Mouse (Mus musculus) limb, embryonic 13.5 days (tissue): ENCODE data around the gene Ptcd3. TPM values are rescaled to one million over a fixed set of nuclear protein-coding genes. Genes with fewer than 3 reads are reported as not detected.
A peak's percentile ranks its signal among the peaks of the same experiment; 100 is the strongest.
"Not testable (repeated sequence)": the region's sequence is repeated elsewhere in the genome, so short reads cannot be mapped to it uniquely, and the experiment has no call there.

Source experiments
- ATAC-seq: fragments of 200-750 bp; cut with Nextera tagmentation; 2 replicates; pipeline ENCODE4 v1.8.0; 2017; ENCODE audit warnings: low read depth, moderate number of reproducible peaks, moderate TSS enrichment; ENCODE audit not compliant: low FRiP score
- H3K27ac ChIP-seq: fragments of 300-500 bp; sonication (generic); 2 replicates; pipeline ENCODE4 v1.5.1; 2015; ENCODE audit warnings: inconsistent platforms, mild to moderate bottlenecking, moderate library complexity
- H3K27me3 ChIP-seq: fragments of 300-500 bp; sonication (generic); 2 replicates; pipeline ENCODE4 v1.6.1; 2015; ENCODE audit warnings: mild to moderate bottlenecking, inconsistent platforms
- H3K36me3 ChIP-seq: fragments of 300-500 bp; sonication (generic); 2 replicates; pipeline ENCODE4 v1.6.1; 2015; ENCODE audit warnings: inconsistent platforms, mild to moderate bottlenecking, moderate library complexity
- H3K4me1 ChIP-seq: fragments of 300-500 bp; sonication (generic); 2 replicates; pipeline ENCODE4 v1.6.1; 2015; ENCODE audit warnings: inconsistent platforms
- H3K4me2 ChIP-seq: fragments of 300-500 bp; sonication (generic); replicated peaks from 2 replicates; pipeline ENCODE4 v1.6.1; 2015; ENCODE audit warnings: inconsistent platforms, mild to moderate bottlenecking, moderate library complexity
- H3K4me3 ChIP-seq: fragments of 300-500 bp; sonication (generic); 2 replicates; pipeline ENCODE4 v1.5.1; 2015; ENCODE audit warnings: moderate library complexity, mild to moderate bottlenecking, inconsistent platforms
- H3K9ac ChIP-seq: fragments of 300-500 bp; sonication (generic); 2 replicates; pipeline ENCODE4 v1.6.1; 2015; ENCODE audit warnings: mild to moderate bottlenecking, inconsistent platforms
- H3K9me3 ChIP-seq: fragments of 300-500 bp; sonication (generic); 2 replicates; pipeline ENCODE4 v1.6.1; 2016; ENCODE audit warnings: inconsistent platforms
- WGBS: fragments of 180-500 bp; shearing (Covaris S2); methylation state at CpG from one replicate; pipeline ENCODE4 v1.1.7; 2015; 5-methylcytosine and 5-hydroxymethylcytosine counted together
- polyA plus RNA-seq: library from polyadenylated mRNA; unstranded; fragments of >200 nt; fragmentation: Nextera tagmentation; extraction: Ambion mirVana; gene quantifications from 2 replicates; pipeline ENCODE4 v1.2.1, GENCODE M21; 2015

The Ptcd3 gene
- polyA plus RNA-seq, 1 experiment from 2014 or later: 110 TPM

DNA sequence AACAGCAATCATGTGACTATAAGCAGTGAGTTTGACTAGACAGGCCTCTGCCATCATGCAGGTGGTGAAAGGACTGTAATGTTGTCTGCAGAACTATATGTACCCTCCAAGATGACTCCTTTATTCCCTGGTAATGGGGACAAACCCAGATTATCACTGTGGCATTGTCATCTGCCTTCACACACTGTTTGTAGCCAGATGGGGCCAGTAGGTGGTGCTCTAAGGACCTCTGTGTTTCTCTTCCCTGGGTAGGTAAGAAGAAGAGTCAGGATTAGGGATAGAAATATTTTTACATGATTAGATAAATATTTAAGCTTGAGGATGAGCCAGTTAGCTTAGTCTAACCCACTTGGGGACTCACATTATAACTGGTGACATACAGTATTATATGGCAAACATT lies 19.4 kb upstream of the Ptcd3 start:
- Histone ChIP-seq H3K4me1 (no peaks in the 10 kb centered on the region), H3K9me3 (no peaks in the 10 kb centered on the region), H3K27me3 (no peaks in the 10 kb centered on the region), H3K36me3 (peaks cover 90% of the 10 kb centered on the region), H3K4me2 (no peak overlapping the region), H3K4me3 (no peak overlapping the region), H3K27ac (no peak overlapping the region), H3K9ac (no peak overlapping the region)
- ATAC-seq: no peak

DNA sequence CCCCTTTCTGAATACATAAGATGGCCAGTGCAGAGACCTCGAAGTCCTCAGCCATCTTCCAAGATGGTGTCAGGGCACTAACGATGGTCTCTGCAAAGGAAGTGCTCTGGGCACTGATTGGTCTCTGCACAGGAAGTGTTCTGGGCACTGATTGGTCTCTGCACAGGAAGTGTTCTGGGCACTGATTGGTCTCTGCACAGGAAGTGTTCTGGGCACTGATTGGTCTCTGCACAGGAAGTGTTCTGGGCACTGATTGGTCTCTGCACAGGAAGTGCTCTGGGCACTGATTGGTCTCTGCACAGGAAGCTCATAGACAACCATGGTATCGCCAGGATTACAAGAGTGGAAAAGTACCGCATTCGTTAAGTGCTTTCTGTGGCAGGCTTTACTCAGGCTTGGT lies 16.7 kb upstream of the Ptcd3 start:
- H3K36me3 ChIP-seq: peaks cover 90% of the 10 kb centered on the region
- 93% methylated on average over 5 of the region's 5 CpGs for WGBS
- H3K9ac ChIP-seq, H3K4me1 ChIP-seq, H3K27me3 ChIP-seq, H3K27ac ChIP-seq, H3K4me2 ChIP-seq, H3K9me3 ChIP-seq, ATAC-seq, H3K4me3 ChIP-seq: not testable (repeated sequence)

DNA sequence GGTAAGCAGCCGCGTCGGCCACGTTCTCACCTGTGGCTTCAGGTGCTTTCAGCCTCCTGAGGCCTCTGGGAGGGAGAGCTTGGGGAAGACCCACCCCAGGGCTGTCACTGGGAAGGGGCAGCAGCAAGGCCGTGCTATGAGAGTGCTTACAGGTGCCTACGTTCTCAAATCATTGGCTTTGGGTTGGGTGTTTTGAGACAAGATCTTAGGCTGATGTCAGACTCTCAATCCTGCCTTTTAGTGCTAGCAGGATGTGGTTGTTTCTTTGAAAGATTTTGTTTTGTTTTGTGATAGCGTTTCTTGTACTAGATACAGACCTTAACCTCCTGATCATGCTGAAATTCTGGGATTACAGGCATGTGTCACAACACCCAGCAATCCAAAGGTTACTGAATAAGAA lies 12.2 kb upstream of the Ptcd3 start:
- WGBS: 96% methylated on average over 7 of the region's 7 CpGs
- Histone ChIP-seq H3K36me3 (peaks cover 95% of the 10 kb centered on the region), H3K27ac (no peak overlapping the region), H3K4me2 (no peak overlapping the region), H3K9ac (no peak overlapping the region), H3K27me3 (no peaks in the 10 kb centered on the region), H3K4me3 (no peak overlapping the region), H3K9me3 (no peaks in the 10 kb centered on the region), H3K4me1 (no peaks in the 10 kb centered on the region)
- no peak for ATAC-seq

- ATAC-seq: no peak
- no peak overlapping the region for H3K9ac ChIP-seq
- no peaks in the 10 kb centered on the region for H3K27me3 ChIP-seq
- peaks cover 26% of the 10 kb centered on the region for H3K4me1 ChIP-seq
- H3K27ac ChIP-seq: no peak overlapping the region
- H3K4me3 ChIP-seq: no peak overlapping the region
- peaks cover 30% of the 10 kb centered on the region for H3K36me3 ChIP-seq
- WGBS: 93% methylated on average over 5 of the region's 5 CpGs
- H3K4me2 ChIP-seq: no peak overlapping the region
- no peaks in the 10 kb centered on the region for H3K9me3 ChIP-seq
Measured at GRCm38 (mm10) chr6:71911686-71912450, 3.3 kb upstream of the Ptcd3 start.

GRCm38 (mm10) chr6:71909840-71910239 lies 1.3 kb upstream of the Ptcd3 start:
- H3K4me2 ChIP-seq: peak overlapping the region; percentile 88
- H3K27me3 ChIP-seq: no peaks in the 10 kb centered on the region
- no peak for ATAC-seq
- H3K36me3 ChIP-seq: peaks cover 23% of the 10 kb centered on the region
- WGBS: 77% methylated on average over 6 of the region's 6 CpGs
- peak overlapping the region; percentile 80 for H3K4me3 ChIP-seq
- H3K9me3 ChIP-seq: no peaks in the 10 kb centered on the region
- no peak overlapping the region for H3K9ac ChIP-seq
- H3K4me1 ChIP-seq: peaks cover 29% of the 10 kb centered on the region
- H3K27ac ChIP-seq: no peak overlapping the region

GRCm38 (mm10) chr6:71909384-71909783 lies 834 bp upstream of the Ptcd3 start:
- Histone ChIP-seq H3K9me3 (no peaks in the 10 kb centered on the region), H3K27ac (peak overlapping the region; percentile 69; the same call in 1 of the 2 replicates), H3K4me1 (peaks cover 29% of the 10 kb centered on the region), H3K27me3 (no peaks in the 10 kb centered on the region), H3K9ac (peak overlapping the region; percentile 76), H3K4me2 (peak overlapping the region; percentile 88), H3K36me3 (peaks cover 26% of the 10 kb centered on the region), H3K4me3 (peak overlapping the region; percentile 80)
- WGBS: 26% methylated on average over 10 of the region's 10 CpGs
- peak; percentile 17; the same call in 1 of the 2 replicates for ATAC-seq

DNA sequence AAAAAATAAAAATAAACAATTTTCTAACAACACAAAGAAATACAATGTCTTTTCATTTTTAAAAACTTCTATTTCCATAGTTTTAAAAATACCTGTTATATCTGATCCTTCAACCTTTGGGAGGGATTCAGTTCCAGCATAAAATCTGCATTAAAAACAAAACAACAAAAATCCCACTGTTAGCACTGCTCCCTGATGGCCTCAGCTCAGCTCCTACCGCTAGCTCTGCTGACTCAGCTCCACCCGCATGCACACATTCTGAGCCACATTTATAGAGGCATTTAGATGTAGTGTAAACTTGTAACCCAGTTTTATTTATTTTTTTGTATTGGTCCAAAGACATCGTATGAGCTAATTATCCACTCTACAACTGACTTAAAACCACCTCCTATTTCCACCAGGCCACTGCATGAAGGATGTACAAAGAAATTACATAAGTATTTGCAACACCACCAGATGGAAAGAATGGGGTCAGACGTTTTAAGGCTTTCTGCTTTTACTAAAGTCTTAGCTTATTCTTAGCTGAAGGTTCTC lies 781 bp downstream of the Ptcd3 start:
- WGBS: 6% methylated on average over 4 of the region's 4 CpGs

GRCm38 (mm10) chr6:71893263-71893662 lies 15.3 kb downstream of the Ptcd3 start:
- Histone ChIP-seq H3K36me3 (peaks cover 96% of the 10 kb centered on the region), H3K27me3 (no peaks in the 10 kb centered on the region), H3K4me3 (no peak overlapping the region), H3K4me1 (no peaks in the 10 kb centered on the region), H3K9ac (no peak overlapping the region), H3K9me3 (no peaks in the 10 kb centered on the region), H3K4me2 (no peak overlapping the region), H3K27ac (no peak overlapping the region)
- ATAC-seq: no peak
- WGBS: 94% methylated on average over 4 of the region's 4 CpGs

More for the DNA sequence above, 781 bp downstream of the Ptcd3 start:
- Histone ChIP-seq H3K9ac (peak overlapping the region; percentile 76), H3K27me3 (no peaks in the 10 kb centered on the region), H3K4me1 (peaks cover 29% of the 10 kb centered on the region), H3K9me3 (no peaks in the 10 kb centered on the region), H3K36me3 (peaks cover 29% of the 10 kb centered on the region), H3K4me3 (peak overlapping the region; percentile 80), H3K4me2 (peak overlapping the region; percentile 88), H3K27ac (no peak overlapping the region)
- ATAC-seq: no peak

- H3K27ac ChIP-seq: no peak overlapping the region
- H3K27me3 ChIP-seq: no peaks in the 10 kb centered on the region
- H3K4me2 ChIP-seq: no peak overlapping the region
- ATAC-seq: no peak
- WGBS: 90% methylated on average over 3 of the region's 3 CpGs
- H3K4me3 ChIP-seq: no peak overlapping the region
- H3K9ac ChIP-seq: no peak overlapping the region
- H3K9me3 ChIP-seq: no peaks in the 10 kb centered on the region
- H3K36me3 ChIP-seq: peaks cover 92% of the 10 kb centered on the region
- no peaks in the 10 kb centered on the region for H3K4me1 ChIP-seq
Measured at GRCm38 (mm10) chr6:71877965-71878760, 30.4 kb downstream of the Ptcd3 start.

DNA sequence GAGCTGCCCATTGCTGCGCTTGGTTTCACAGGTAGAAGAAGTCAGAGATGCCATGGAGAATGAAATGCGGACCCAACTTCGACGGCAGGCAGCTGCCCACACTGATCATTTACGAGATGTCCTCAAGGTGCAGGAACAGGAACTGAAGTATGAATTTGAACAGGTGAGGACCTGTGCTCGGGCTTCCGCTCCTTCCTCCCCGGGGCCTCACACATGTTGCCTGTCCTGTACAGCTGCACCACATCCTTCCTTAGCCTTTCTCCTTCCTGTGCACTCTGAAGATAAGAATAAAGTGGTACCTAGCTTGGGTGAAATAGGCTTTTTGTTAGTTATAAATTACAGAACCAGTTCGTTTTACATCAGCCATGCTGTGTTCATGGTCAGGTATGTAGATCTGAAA lies 37.2 kb downstream of the Ptcd3 start:
- no peak overlapping the region for H3K4me3 ChIP-seq
- WGBS: 94% methylated on average over 9 of the region's 9 CpGs
- ATAC-seq: no peak
- no peak overlapping the region for H3K27ac ChIP-seq
- no peak overlapping the region for H3K4me2 ChIP-seq
- peaks cover 85% of the 10 kb centered on the region for H3K36me3 ChIP-seq
- H3K4me1 ChIP-seq: no peaks in the 10 kb centered on the region
- H3K27me3 ChIP-seq: no peaks in the 10 kb centered on the region
- no peak overlapping the region for H3K9ac ChIP-seq
- H3K9me3 ChIP-seq: no peaks in the 10 kb centered on the region

DNA sequence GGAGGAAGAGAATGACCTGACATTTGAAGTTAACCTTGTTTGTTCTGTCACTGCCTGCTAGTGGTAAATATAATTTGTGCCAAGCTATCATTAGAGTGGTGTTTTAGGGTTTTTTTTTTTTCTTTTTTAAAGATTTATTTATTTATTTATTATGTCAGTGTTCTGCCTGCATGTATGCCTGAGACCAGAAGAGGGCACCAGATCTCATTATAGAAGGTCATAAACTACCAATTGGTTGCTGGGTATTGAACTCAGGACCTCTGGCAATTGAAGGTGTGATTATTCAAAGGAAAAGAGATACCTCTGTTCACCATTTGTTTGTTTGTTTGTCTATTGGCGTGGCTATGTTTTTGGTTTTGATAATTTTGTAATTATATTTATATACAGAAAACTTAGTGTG lies 39.7 kb downstream of the Ptcd3 start:
- no peak overlapping the region for H3K4me3 ChIP-seq
- H3K27me3 ChIP-seq: no peaks in the 10 kb centered on the region
- H3K4me2 ChIP-seq: no peak overlapping the region
- ATAC-seq: no peak
- no peak overlapping the region for H3K9ac ChIP-seq
- H3K9me3 ChIP-seq: no peaks in the 10 kb centered on the region
- H3K36me3 ChIP-seq: peaks cover 82% of the 10 kb centered on the region
- WGBS: 87% methylated on average over 1 of the region's 1 CpGs
- no peaks in the 10 kb centered on the region for H3K4me1 ChIP-seq
- no peak overlapping the region for H3K27ac ChIP-seq

DNA sequence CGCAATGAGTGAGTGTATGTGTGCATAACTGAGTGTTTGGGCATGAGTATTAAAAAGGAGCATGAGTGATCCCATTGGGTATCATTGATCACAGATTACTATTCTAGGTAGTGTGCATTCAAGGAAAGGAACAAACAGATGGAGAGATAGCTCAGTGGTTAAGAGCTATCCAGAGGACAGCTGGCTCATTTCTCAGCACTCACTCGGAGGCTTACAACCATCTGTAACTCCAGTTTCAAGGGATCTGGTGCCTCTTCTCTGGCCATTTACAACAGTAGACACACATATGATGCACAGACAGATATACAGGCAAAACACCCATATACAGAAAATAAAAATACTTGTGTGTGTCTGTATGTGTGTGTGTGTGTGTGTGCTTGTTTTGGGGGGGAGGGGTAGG lies 40.8 kb downstream of the Ptcd3 start:
- ATAC-seq: no peak
- Histone ChIP-seq H3K4me1 (no peaks in the 10 kb centered on the region), H3K9me3 (no peaks in the 10 kb centered on the region)

More for the DNA sequence above, 40.8 kb downstream of the Ptcd3 start:
- H3K4me3 ChIP-seq: no peak overlapping the region
- peaks cover 83% of the 10 kb centered on the region for H3K36me3 ChIP-seq
- no peak overlapping the region for H3K4me2 ChIP-seq
- no peak overlapping the region for H3K9ac ChIP-seq
- WGBS: 90% methylated on average over 2 of the region's 2 CpGs
- H3K27me3 ChIP-seq: no peaks in the 10 kb centered on the region
- no peak overlapping the region for H3K27ac ChIP-seq
